Mouse (Mus musculus): ENCODE measurements around the gene Lsm3.

DNA sequence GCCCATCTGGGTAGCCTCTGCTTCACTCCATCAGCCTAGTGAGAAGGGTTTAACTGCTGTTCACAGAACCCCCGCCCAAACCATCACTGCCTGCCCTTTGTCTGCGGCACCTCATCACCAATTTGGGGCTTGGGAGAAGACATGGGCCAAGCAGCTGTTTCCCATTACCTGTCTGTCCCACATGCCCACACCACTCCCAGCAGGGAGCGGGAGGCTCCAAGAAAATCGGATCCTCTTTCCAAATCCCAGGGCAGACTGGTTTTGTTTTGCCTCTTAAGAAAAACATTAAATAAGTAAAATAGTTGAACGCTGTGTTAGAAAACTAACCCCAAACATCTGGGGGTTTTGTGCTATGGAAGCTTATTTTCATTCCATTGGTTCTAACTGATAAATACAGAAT lies 33.9 kb downstream of the Lsm3 start:
- no peak for TF ChIP-seq CTCF (IDR thresholded peaks at IDR 0.05; ENCODE audit: insufficient read depth, low read depth, low read length)
- no peak for TF ChIP-seq POLR2A (IDR thresholded peaks at IDR 0.05; ENCODE audit: insufficient read depth, low read depth, low read length)

Measured in olfactory bulb, adult 2 months (tissue).